Mouse (Mus musculus) olfactory bulb, adult 2 months (tissue): Measurements from ENCODE around the gene Lrp5. TPM values are rescaled to one million over a fixed set of nuclear protein-coding genes. Genes with fewer than 3 reads are reported as not detected.

Source experiments
- H3K27ac ChIP-seq: fragments of 200-500 bp; 2 replicates; pipeline ENCODE4 v1.5.1; 2012; ENCODE audit warnings: low read depth, low read length; ENCODE audit not compliant: insufficient read depth
- H3K4me1 ChIP-seq: fragments of 200-500 bp; 2 replicates; pipeline ENCODE4 v1.6.1; 2012; ENCODE audit warnings: low read length; ENCODE audit not compliant: control insufficient read depth, insufficient read depth
- H3K4me3 ChIP-seq: fragments of 200-500 bp; 2 replicates; pipeline ENCODE4 v1.5.1; 2012; ENCODE audit warnings: mild to moderate bottlenecking, low read depth, low read length, moderate library complexity; ENCODE audit not compliant: insufficient read depth
- CTCF ChIP-seq: fragments of 200-500 bp; IDR thresholded peaks from 2 replicates; pipeline ENCODE4 v1.5.1; 2012; ENCODE audit warnings: low read depth, mild to moderate bottlenecking, low read length, moderate library complexity; ENCODE audit not compliant: insufficient read depth
- POLR2A ChIP-seq: fragments of 200-500 bp; IDR thresholded peaks from 2 replicates; pipeline ENCODE4 v1.6.1; 2012; ENCODE audit warnings: mild to moderate bottlenecking, low read depth, low read length, moderate library complexity; ENCODE audit not compliant: insufficient read depth
- whole genome bisulfite sequencing: fragments of 180-500 bp; shearing (Covaris S2); methylation state at CpG from one replicate; pipeline ENCODE4 v1.1.7; 2018; 5-methylcytosine and 5-hydroxymethylcytosine counted together
- polyA plus RNA-seq: library from polyadenylated mRNA; stranded (reverse); fragments of >200 nt; gene quantifications from 2 replicates; pipeline ENCODE4 v1.2.4, GENCODE M21; 2012; ENCODE audit warnings: low replicate concordance; ENCODE audit not compliant: missing spikeins, insufficient read depth, insufficient read length

Lrp5 gene
- polyA plus RNA-seq, 1 experiment = not detected

DNA sequence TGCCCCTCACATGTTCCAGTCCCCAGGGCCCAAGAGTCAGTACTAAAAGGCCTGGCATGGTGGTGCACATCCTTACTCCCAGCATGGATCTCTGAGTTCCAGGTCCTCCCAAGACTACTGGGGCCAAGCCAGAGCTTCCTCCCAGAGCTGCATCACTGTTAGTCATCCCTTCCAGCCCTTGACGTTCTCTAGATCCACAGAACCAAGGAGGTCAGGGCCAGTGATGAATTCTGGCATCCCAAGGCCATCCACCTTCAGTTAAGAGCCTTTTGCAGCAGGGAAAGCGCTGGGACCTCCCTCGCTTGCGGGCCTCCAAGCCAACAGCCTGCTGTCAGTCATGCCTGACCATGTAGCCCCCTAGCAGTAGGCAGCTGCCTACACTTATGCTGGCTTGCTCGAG is 54.9 kb downstream of the Lrp5 start:
- Histone ChIP-seq H3K4me1 (no peaks in the 10 kb centered on the region; the same call in 1 of the 2 replicates), H3K27ac (no peak overlapping the region), H3K4me3 (no peak overlapping the region)
- 88% methylated on average over 5 of the region's 5 CpGs for WGBS
- TF ChIP-seq POLR2A = no peak

GRCm38 (mm10) chr19:3630486-3630885 is 55.9 kb downstream of the Lrp5 start:
- Histone ChIP-seq H3K4me1 (no peaks in the 10 kb centered on the region), H3K4me3 (no peak overlapping the region), H3K27ac (no peak overlapping the region)
- TF ChIP-seq POLR2A (no peak), CTCF (no peak)
- WGBS = 89% methylated on average over 5 of the region's 5 CpGs

- no peaks in the 10 kb centered on the region for H3K4me1 ChIP-seq
- no peak for TF ChIP-seq CTCF
- no peak for TF ChIP-seq POLR2A
- H3K27ac ChIP-seq = no peak overlapping the region
- 95% methylated on average over 20 of the region's 20 CpGs for WGBS
- H3K4me3 ChIP-seq = no peak overlapping the region
Measured at GRCm38 (mm10) chr19:3630027-3630426, 56.3 kb downstream of the Lrp5 start.

- Histone ChIP-seq H3K4me3 (no peak overlapping the region), H3K4me1 (no peaks in the 10 kb centered on the region), H3K27ac (no peak overlapping the region)
- WGBS = 91% methylated on average over 8 of the region's 8 CpGs
- no peak for TF ChIP-seq CTCF
- no peak for TF ChIP-seq POLR2A
Measured at GRCm38 (mm10) chr19:3628223-3628622, 58.1 kb downstream of the Lrp5 start.

DNA sequence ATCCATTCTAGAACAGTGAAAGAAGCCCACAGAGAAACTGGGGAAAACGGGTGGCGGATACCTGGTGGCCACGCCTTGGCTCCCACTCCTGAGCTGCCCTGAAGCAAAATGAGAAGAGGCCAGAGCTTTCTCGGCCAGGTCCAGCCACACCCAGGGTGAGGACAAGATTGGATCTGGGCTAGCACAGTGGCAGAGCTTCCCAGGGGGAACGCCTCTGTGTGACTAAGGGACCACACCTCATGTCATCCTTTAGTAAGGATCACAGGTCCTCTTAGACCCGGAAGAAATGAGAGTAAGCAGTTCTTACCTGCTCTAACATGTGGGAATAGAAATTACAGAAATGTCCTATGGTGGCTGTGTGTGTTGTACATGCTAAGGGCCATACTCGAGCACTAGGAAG is 61.3 kb downstream of the Lrp5 start:
- Histone ChIP-seq H3K27ac (no peak overlapping the region), H3K4me3 (no peak overlapping the region), H3K4me1 (no peaks in the 10 kb centered on the region)
- TF ChIP-seq POLR2A = no peak
- TF ChIP-seq CTCF = no peak
- WGBS = 90% methylated on average over 7 of the region's 7 CpGs

DNA sequence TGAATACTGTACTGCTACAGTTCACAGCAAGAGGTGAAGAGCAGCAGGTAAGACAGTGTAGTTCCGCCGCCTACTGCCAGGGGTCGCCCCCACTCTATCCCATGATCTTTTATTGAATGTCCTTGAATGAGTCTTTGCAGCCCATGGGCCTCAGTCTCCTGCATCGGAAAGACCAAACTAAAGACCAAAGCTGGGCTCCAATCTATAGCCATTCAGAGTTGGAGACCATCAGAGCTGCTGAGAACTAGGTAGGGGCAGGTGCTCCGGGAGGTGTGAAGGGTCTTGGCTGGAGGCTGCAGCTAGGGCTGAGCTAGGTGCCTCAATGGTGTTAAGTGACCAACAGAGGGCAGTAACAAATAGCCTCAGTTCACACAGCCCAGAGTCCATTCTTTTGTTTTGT is 62.5 kb downstream of the Lrp5 start:
- H3K27ac ChIP-seq = no peak overlapping the region
- TF ChIP-seq POLR2A = no peak
- no peak for TF ChIP-seq CTCF
- H3K4me3 ChIP-seq = no peak overlapping the region
- no peaks in the 10 kb centered on the region for H3K4me1 ChIP-seq
- 60% methylated on average over 5 of the region's 5 CpGs for WGBS

GRCm38 (mm10) chr19:3623294-3623693 is 63.1 kb downstream of the Lrp5 start:
- Histone ChIP-seq H3K4me1 (no peaks in the 10 kb centered on the region), H3K4me3 (no peak overlapping the region), H3K27ac (no peak overlapping the region)
- no peak for TF ChIP-seq POLR2A
- TF ChIP-seq CTCF = no peak
- 95% methylated on average over 4 of the region's 4 CpGs for WGBS

- WGBS = 93% methylated on average over 10 of the region's 10 CpGs
- Histone ChIP-seq H3K4me3 (no peak overlapping the region), H3K4me1 (no peaks in the 10 kb centered on the region), H3K27ac (no peak overlapping the region)
- TF ChIP-seq POLR2A (no peak), CTCF (no peak)
Measured at GRCm38 (mm10) chr19:3620871-3621270, 65.5 kb downstream of the Lrp5 start.

- H3K4me3 ChIP-seq = no peak overlapping the region
- WGBS = 85% methylated on average over 2 of the region's 2 CpGs
- TF ChIP-seq POLR2A = no peak
- TF ChIP-seq CTCF = no peak
- H3K4me1 ChIP-seq = no peaks in the 10 kb centered on the region
- no peak overlapping the region for H3K27ac ChIP-seq
Measured at GRCm38 (mm10) chr19:3619359-3619758, 67.0 kb downstream of the Lrp5 start.

DNA sequence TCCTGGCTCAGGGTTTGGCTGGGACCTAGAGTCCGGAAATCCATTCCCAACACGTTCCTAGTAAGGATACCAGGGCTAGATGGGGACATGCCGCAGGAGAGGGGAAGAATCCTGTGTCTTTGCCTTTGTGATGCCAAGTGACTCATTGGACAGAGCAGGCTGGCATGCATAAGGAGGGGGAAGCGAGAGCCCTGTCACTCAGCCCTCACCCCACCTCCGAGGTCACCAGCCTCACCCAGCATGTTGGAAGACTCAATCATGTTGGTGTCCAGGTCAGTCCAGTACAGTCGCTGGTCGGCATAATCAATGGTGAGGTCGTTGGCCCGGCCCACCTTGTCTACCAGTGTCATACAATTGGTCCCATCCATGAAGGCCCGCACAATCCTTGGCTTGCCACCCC is 72.4 kb downstream of the Lrp5 start:
- Histone ChIP-seq H3K4me3 (no peak overlapping the region), H3K27ac (no peak overlapping the region), H3K4me1 (no peaks in the 10 kb centered on the region)
- no peak for TF ChIP-seq CTCF
- no peak for TF ChIP-seq POLR2A
- WGBS = 93% methylated on average over 10 of the region's 10 CpGs
